Mouse (Mus musculus): ENCODE measurements around the gene Foxp1.

- no peak for TF ChIP-seq POLR2A (IDR thresholded peaks at IDR 0.05; ENCODE audit: low read depth, low read length)
- no peak for TF ChIP-seq CTCF (IDR thresholded peaks at IDR 0.05; ENCODE audit: extremely low read depth, insufficient read depth, insufficient read length, insufficient replicate concordance)
These were observed 24.4 kb downstream of the Foxp1 start for GRCm38 (mm10) chr6:99498082-99498481.
